Mouse (Mus musculus) bone marrow, adult 2 months (tissue): Measurements from ENCODE around the gene Rgl3. TPM values are rescaled to one million over a fixed set of nuclear protein-coding genes. Genes with fewer than 3 reads are reported as not detected.

Experiments
- H3K27ac ChIP-seq: fragments of 200-500 bp; 2 replicates; pipeline ENCODE4 v1.5.1; 2012; ENCODE audit warnings: low read depth, mild to moderate bottlenecking, control low read depth, inconsistent platforms, low read length; ENCODE audit not compliant: control insufficient read depth, poor library complexity, insufficient read depth
- H3K4me1 ChIP-seq: fragments of 200-500 bp; 2 replicates; pipeline ENCODE4 v1.6.1; 2011; ENCODE audit warnings: low read length; ENCODE audit not compliant: control insufficient read depth, insufficient read depth
- H3K4me3 ChIP-seq: fragments of 200-500 bp; replicated peaks from 2 replicates; pipeline ENCODE3; 2011; ENCODE audit warnings: mild to moderate bottlenecking, low read depth, low read length, control low read depth; ENCODE audit not compliant: control insufficient read depth
- CTCF ChIP-seq: fragments of 200-500 bp; IDR thresholded peaks from 2 replicates; pipeline ENCODE4 v1.5.1; 2011; ENCODE audit warnings: low read length, control low read depth; ENCODE audit not compliant: control insufficient read depth, insufficient read depth
- POLR2A ChIP-seq: fragments of 200-500 bp; IDR thresholded peaks from 2 replicates; pipeline ENCODE4 v1.6.1; 2011; ENCODE audit warnings: low read depth, mild to moderate bottlenecking, control low read depth, low read length, borderline replicate concordance; ENCODE audit not compliant: control insufficient read depth
- WGBS: fragments of 180-500 bp; shearing (Covaris S2); methylation state at CpG from one replicate; pipeline ENCODE4 v1.1.7; 2018; 5-methylcytosine and 5-hydroxymethylcytosine counted together
- polyA plus RNA-seq: library from polyadenylated mRNA; stranded (reverse); fragments of >200 nt; gene quantifications from 2 replicates; pipeline ENCODE4 v1.2.4, GENCODE M21; 2011; ENCODE audit warnings: low replicate concordance; ENCODE audit not compliant: missing spikeins, insufficient read depth, insufficient read length

Rgl3 gene
- polyA plus RNA-seq, 1 experiment = 5.0 TPM

- Histone ChIP-seq H3K27ac (no peak overlapping the region), H3K4me3 (no peak overlapping the region), H3K4me1 (peaks cover 5% of the 10 kb centered on the region; the same call in 1 of the 2 replicates)
- TF ChIP-seq POLR2A (no peak), CTCF (no peak)
- 88% methylated on average over 1 of the region's 1 CpGs for WGBS
These were observed 63.7 kb downstream of the Rgl3 start for GRCm38 (mm10) chr9:21925506-21925905.

- Histone ChIP-seq H3K4me1 (peaks cover 5% of the 10 kb centered on the region; the same call in 1 of the 2 replicates), H3K4me3 (no peak overlapping the region), H3K27ac (no peak overlapping the region)
- no peak for TF ChIP-seq CTCF
- no peak for TF ChIP-seq POLR2A
- 85% methylated on average over 3 of the region's 3 CpGs for WGBS
These were observed 64.2 kb downstream of the Rgl3 start for GRCm38 (mm10) chr9:21925034-21925433.

GRCm38 (mm10) chr9:21924099-21924493, 65.2 kb downstream of the Rgl3 start:
- WGBS = 13% methylated on average over 6 of the region's 6 CpGs
- TF ChIP-seq CTCF (no peak), POLR2A (no peak)

GRCm38 (mm10) chr9:21923490-21924098, 65.7 kb downstream of the Rgl3 start:
- WGBS = 21% methylated on average over 3 of the region's 3 CpGs
- Histone ChIP-seq H3K27ac (peak overlapping the region; percentile 16; the same call in 1 of the 2 replicates), H3K4me1 (peaks cover 5% of the 10 kb centered on the region; the same call in 1 of the 2 replicates), H3K4me3 (no peak overlapping the region)
- TF ChIP-seq POLR2A (no peak), CTCF (no peak)

More at GRCm38 (mm10) chr9:21924099-21924493, 65.2 kb downstream of the Rgl3 start:
- H3K4me1 ChIP-seq = peaks cover 5% of the 10 kb centered on the region; the same call in 1 of the 2 replicates
- H3K4me3 ChIP-seq = no peak overlapping the region
- peak overlapping the region; percentile 44; the same call in 1 of the 2 replicates for H3K27ac ChIP-seq

- 83% methylated on average over 4 of the region's 4 CpGs for WGBS
- Histone ChIP-seq H3K27ac (no peak overlapping the region; the same call in 1 of the 2 replicates), H3K4me3 (no peak overlapping the region), H3K4me1 (peaks cover 5% of the 10 kb centered on the region; the same call in 1 of the 2 replicates)
- TF ChIP-seq POLR2A (no peak), CTCF (no peak)
These were observed 66.2 kb downstream of the Rgl3 start for GRCm38 (mm10) chr9:21923036-21923435.

Other genes with a start within 250 kb of the Rgl3 start
- gene Spc24, start 229.1 kb downstream of the Rgl3 start, polyA plus RNA-seq = 40.1 and 46.6 TPM in 2 replicates
- gene Kank2, start 190.7 kb downstream of the Rgl3 start, polyA plus RNA-seq = 1.4 and 1.7 TPM in 2 replicates
- gene Angptl8, start 153.9 kb downstream of the Rgl3 start, polyA plus RNA-seq = not detected in 2 replicates
- 6.5 and 7.2 TPM in 2 replicates for gene Dock6, start 136.8 kb downstream of the Rgl3 start, polyA plus RNA-seq
- gene Rab3d, start 71.3 kb downstream of the Rgl3 start, polyA plus RNA-seq = 8.5 and 20.9 TPM in 2 replicates
- not detected in 2 replicates for gene Ccdc159, start 62.0 kb downstream of the Rgl3 start, polyA plus RNA-seq
- 9.2 and 37.4 TPM in 2 replicates for gene Tmem205, start 61.9 kb downstream of the Rgl3 start, polyA plus RNA-seq
- gene Plppr2, start 52.4 kb downstream of the Rgl3 start, polyA plus RNA-seq = 1.4 and 2.1 TPM in 2 replicates
- gene Swsap1, start 33.7 kb downstream of the Rgl3 start, polyA plus RNA-seq = 4.2 and 5.7 TPM in 2 replicates
- gene Epor, start 25.9 kb downstream of the Rgl3 start, polyA plus RNA-seq = 103 and 152 TPM in 2 replicates
- not detected in 2 replicates for gene Ccdc151, start 13.2 kb upstream of the Rgl3 start, polyA plus RNA-seq
- 20.8 and 35.2 TPM in 2 replicates for gene Prkcsh, start 13.4 kb upstream of the Rgl3 start, polyA plus RNA-seq
- gene Elavl3, start 62.6 kb upstream of the Rgl3 start, polyA plus RNA-seq = 1.1 TPM in 1 of 2 replicates, not detected in the other
- gene Gm49318, start 81.8 kb upstream of the Rgl3 start, polyA plus RNA-seq = not detected in 2 replicates
- gene Zfp653, start 81.9 kb upstream of the Rgl3 start, polyA plus RNA-seq = 12.8 and 15.3 TPM in 2 replicates
- 10.4 and 18.7 TPM in 2 replicates for gene Ecsit, start 96.0 kb upstream of the Rgl3 start, polyA plus RNA-seq
- not detected in 2 replicates for gene Cnn1, start 109.8 kb upstream of the Rgl3 start, polyA plus RNA-seq
- gene Elof1, start 127.7 kb upstream of the Rgl3 start, polyA plus RNA-seq = 39.9 and 54.1 TPM in 2 replicates
- gene Acp5, start 146.3 kb upstream of the Rgl3 start, polyA plus RNA-seq = 89.7 and 103 TPM in 2 replicates
- gene Pigyl, start 167.4 kb upstream of the Rgl3 start, polyA plus RNA-seq = 10.5 and 23.3 TPM in 2 replicates
- not detected in 2 replicates for gene Zfp872, start 198.6 kb upstream of the Rgl3 start, polyA plus RNA-seq
- gene Zfp809, start 236.3 kb upstream of the Rgl3 start, polyA plus RNA-seq = 12.2 and 29.0 TPM in 2 replicates